Mouse (Mus musculus): ENCODE results near the gene Abcb7. TPM values are rescaled to one million over a fixed set of nuclear protein-coding genes. Genes with fewer than 3 reads are reported as not detected.

Gene Abcb7
- polyA plus RNA-seq, 2 experiments = 5.7 to 10.7 TPM

DNA sequence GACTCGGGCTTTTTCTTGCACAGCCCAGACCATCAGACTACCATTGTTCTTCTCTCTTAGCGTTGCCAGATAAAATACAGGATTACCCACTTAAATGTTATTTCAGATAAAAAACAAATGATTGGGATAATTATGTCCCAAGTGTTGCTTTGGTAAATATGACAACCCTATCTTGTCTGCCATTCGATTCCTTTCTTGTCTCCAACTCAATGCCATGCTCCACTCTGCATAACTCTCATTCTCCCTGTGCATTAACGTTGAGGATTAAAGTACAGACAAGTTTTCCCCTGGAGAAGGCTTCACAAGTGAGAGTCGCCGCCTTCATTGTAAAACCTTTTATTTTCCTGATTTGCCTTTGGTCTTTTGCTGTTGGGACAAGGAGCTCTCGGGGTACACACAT, 339 bp upstream of the Abcb7 start:
- H3K36me3 ChIP-seq (replicated peaks; ENCODE audit: control insufficient read depth, insufficient read depth, low read depth) = no peaks in the 10 kb centered on the region
- H3K4me2 ChIP-seq (ENCODE audit: low read depth) = peak overlapping the region; percentile 65
- no peaks in the 10 kb centered on the region for H3K27me3 ChIP-seq (ENCODE audit: control insufficient read depth, insufficient read depth, low read length)
- H3K9me3 ChIP-seq (ENCODE audit: control insufficient read depth, low read length) = no peaks in the 10 kb centered on the region
- 36% methylated on average over 7 of the region's 7 CpGs for WGBS (ENCODE audit: insufficient replicate concordance)
- TF ChIP-seq CTCF (IDR thresholded peaks at IDR 0.05; ENCODE audit: low read depth) (no peak), EP300 (IDR thresholded peaks at IDR 0.05; ENCODE audit: low read depth) (no peak)
- H3K4me3 ChIP-seq (ENCODE audit: insufficient read depth in 1 of 2, low read depth in 2 of 2, low read length in 2 of 2) = peak overlapping the region; percentile 81 to 82
- H3K27ac ChIP-seq = no peak overlapping the region
- DNase-seq (ENCODE audit: low read depth in 3 of 3, low spot score in 3 of 3) (no peak), ATAC-seq (ENCODE audit: insufficient read depth) (no peak)
- peaks cover 0 to 3% of the 10 kb centered on the region in 2 experiments; a peak in 2 of 4 replicates for H3K4me1 ChIP-seq (replicated peaks; ENCODE audit: control insufficient read depth in 2 of 2, insufficient read depth in 2 of 2, low read length in 1 of 2)
- peak overlapping the region; percentile 91 for H3K9ac ChIP-seq (replicated peaks)

GRCm38 (mm10) chrX:104408137-104408536, 5.5 kb downstream of the Abcb7 start:
- Histone ChIP-seq H3K27ac (no peak overlapping the region), H3K36me3 (replicated peaks; ENCODE audit: control insufficient read depth, insufficient read depth, low read depth) (no peaks in the 10 kb centered on the region), H3K27me3 (ENCODE audit: control insufficient read depth, insufficient read depth, low read length) (no peaks in the 10 kb centered on the region), H3K9ac (replicated peaks) (no peak overlapping the region), H3K4me3 (ENCODE audit: insufficient read depth in 1 of 2, low read depth in 2 of 2, low read length in 2 of 2) (no peak overlapping the region), H3K4me1 (replicated peaks; ENCODE audit: control insufficient read depth in 2 of 2, insufficient read depth in 2 of 2, low read length in 1 of 2) (0 out of 4 replicates have a peak, but pooled peaks cover 0 to 2% of the 10 kb centered on the region in 2 experiments), H3K9me3 (ENCODE audit: control insufficient read depth, low read length) (no peaks in the 10 kb centered on the region), H3K4me2 (ENCODE audit: low read depth) (no peak overlapping the region)
- TF ChIP-seq EP300 (IDR thresholded peaks at IDR 0.05; ENCODE audit: low read depth) = no peak
- TF ChIP-seq CTCF (IDR thresholded peaks at IDR 0.05; ENCODE audit: low read depth) = no peak
- no peak for DNase-seq (ENCODE audit: low read depth in 3 of 3, low spot score in 3 of 3)
- ATAC-seq (ENCODE audit: insufficient read depth) = no peak

GRCm38 (mm10) chrX:104402463-104402862, 11.2 kb downstream of the Abcb7 start:
- no peak overlapping the region for H3K27ac ChIP-seq
- no peak overlapping the region for H3K4me3 ChIP-seq (ENCODE audit: insufficient read depth in 1 of 2, low read depth in 2 of 2, low read length in 2 of 2)
- no peaks in the 10 kb centered on the region for H3K27me3 ChIP-seq (ENCODE audit: control insufficient read depth, insufficient read depth, low read length)
- no peak for DNase-seq (ENCODE audit: low read depth in 3 of 3, low spot score in 3 of 3)
- H3K9me3 ChIP-seq (ENCODE audit: control insufficient read depth, low read length) = no peaks in the 10 kb centered on the region
- H3K4me2 ChIP-seq (ENCODE audit: low read depth) = no peak overlapping the region
- H3K4me1 ChIP-seq (replicated peaks; ENCODE audit: control insufficient read depth in 2 of 2, insufficient read depth in 2 of 2, low read length in 1 of 2) = no peaks in the 10 kb centered on the region
- no peak overlapping the region for H3K9ac ChIP-seq (replicated peaks)
- no peaks in the 10 kb centered on the region for H3K36me3 ChIP-seq (replicated peaks; ENCODE audit: control insufficient read depth, insufficient read depth, low read depth)
- WGBS (ENCODE audit: insufficient replicate concordance) = 78% methylated on average over 5 of the region's 5 CpGs
- TF ChIP-seq EP300 (IDR thresholded peaks at IDR 0.05; ENCODE audit: low read depth) = no peak
- TF ChIP-seq CTCF (IDR thresholded peaks at IDR 0.05; ENCODE audit: low read depth) = no peak
- no peak for ATAC-seq (ENCODE audit: insufficient read depth)

DNA sequence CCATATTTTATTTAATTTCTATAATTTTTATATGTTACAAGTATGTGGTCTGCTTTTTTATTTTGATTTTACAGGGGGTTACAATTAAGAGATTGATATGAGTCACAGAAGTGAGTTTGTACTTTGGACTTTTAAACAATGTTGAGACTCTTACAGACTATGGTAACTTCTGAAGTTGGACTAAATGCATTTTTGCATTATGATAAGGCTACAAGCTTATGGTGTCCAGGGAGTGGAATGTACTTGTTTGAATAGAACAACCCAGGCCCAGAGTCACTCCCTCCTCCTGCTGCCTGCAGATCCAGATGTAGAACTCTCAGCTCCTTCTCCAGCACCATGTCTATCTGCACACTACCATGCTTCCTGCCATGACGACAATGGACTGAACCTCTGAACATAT, 12.5 kb downstream of the Abcb7 start:
- Histone ChIP-seq H3K27me3 (ENCODE audit: control insufficient read depth, insufficient read depth, low read length) (no peaks in the 10 kb centered on the region), H3K4me1 (replicated peaks; ENCODE audit: control insufficient read depth in 2 of 2, insufficient read depth in 2 of 2, low read length in 1 of 2) (no peaks in the 10 kb centered on the region), H3K27ac (no peak overlapping the region), H3K36me3 (replicated peaks; ENCODE audit: control insufficient read depth, insufficient read depth, low read depth) (no peaks in the 10 kb centered on the region), H3K4me3 (ENCODE audit: insufficient read depth in 1 of 2, low read depth in 2 of 2, low read length in 2 of 2) (no peak overlapping the region), H3K4me2 (ENCODE audit: low read depth) (no peak overlapping the region), H3K9ac (replicated peaks) (no peak overlapping the region), H3K9me3 (ENCODE audit: control insufficient read depth, low read length) (no peaks in the 10 kb centered on the region)
- TF ChIP-seq CTCF (IDR thresholded peaks at IDR 0.05; ENCODE audit: low read depth) (no peak), EP300 (IDR thresholded peaks at IDR 0.05; ENCODE audit: low read depth) (no peak)
- DNase-seq (ENCODE audit: low read depth in 3 of 3, low spot score in 3 of 3) (no peak), ATAC-seq (ENCODE audit: insufficient read depth) (no peak)
- WGBS (ENCODE audit: insufficient replicate concordance) = 67% methylated on average over 1 of the region's 1 CpGs

- Histone ChIP-seq H3K36me3 (replicated peaks; ENCODE audit: control insufficient read depth, insufficient read depth, low read depth) (no peaks in the 10 kb centered on the region), H3K27me3 (ENCODE audit: control insufficient read depth, insufficient read depth, low read length) (no peaks in the 10 kb centered on the region), H3K9me3 (ENCODE audit: control insufficient read depth, low read length) (no peaks in the 10 kb centered on the region), H3K4me2 (ENCODE audit: low read depth) (no peak overlapping the region), H3K9ac (replicated peaks) (no peak overlapping the region), H3K27ac (no peak overlapping the region), H3K4me1 (replicated peaks; ENCODE audit: control insufficient read depth in 2 of 2, insufficient read depth in 2 of 2, low read length in 1 of 2) (no peaks in the 10 kb centered on the region), H3K4me3 (ENCODE audit: insufficient read depth in 1 of 2, low read depth in 2 of 2, low read length in 2 of 2) (no peak overlapping the region)
- 42% methylated on average over 1 of the region's 1 CpGs for WGBS (ENCODE audit: insufficient replicate concordance)
- TF ChIP-seq CTCF (IDR thresholded peaks at IDR 0.05; ENCODE audit: low read depth) (no peak), EP300 (IDR thresholded peaks at IDR 0.05; ENCODE audit: low read depth) (no peak)
- ATAC-seq (ENCODE audit: insufficient read depth) (no peak), DNase-seq (ENCODE audit: low read depth in 3 of 3, low spot score in 3 of 3) (no peak)
Measured at GRCm38 (mm10) chrX:104397526-104397925, 16.1 kb downstream of the Abcb7 start.
